Mouse (Mus musculus) C2C12 (cell line): ENCODE measurements around the gene Zfp13. TPM values are rescaled to one million over a fixed set of nuclear protein-coding genes. Genes with fewer than 3 reads are reported as not detected.

Experiments used
- H3K27me3 ChIP-seq: one replicate; pipeline ENCODE4 v1.6.1; 2011; ENCODE audit not compliant: control insufficient read depth, insufficient read depth, insufficient read length
- H3K36me3 ChIP-seq: one replicate; pipeline ENCODE4 v1.6.1; 2011; ENCODE audit not compliant: control insufficient read depth, insufficient read depth
- H3K4me3 ChIP-seq: one replicate; pipeline ENCODE4 v1.5.1; 2011; ENCODE audit warnings: mild to moderate bottlenecking, control low read depth; ENCODE audit not compliant: poor library complexity, insufficient read depth, severe bottlenecking
- H3K79me2 ChIP-seq: one replicate; pipeline ENCODE4 v1.6.1; 2011; ENCODE audit not compliant: control insufficient read depth, insufficient read depth
- H3K79me3 ChIP-seq: one replicate; pipeline ENCODE4 v1.6.1; 2011; ENCODE audit warnings: low read depth, control low read depth
- H3ac ChIP-seq: one replicate; pipeline ENCODE3; 2011; ENCODE audit warnings: low read depth; ENCODE audit not compliant: control insufficient read depth, insufficient read length
- CEBPB ChIP-seq: IDR thresholded peaks from one replicate; pipeline ENCODE4 v1.6.1; 2011; ENCODE audit warnings: low read depth, mild to moderate bottlenecking, control low read depth, moderate library complexity
- CTCF ChIP-seq: IDR thresholded peaks from one replicate; pipeline ENCODE4 v1.5.1; 2011; ENCODE audit not compliant: control insufficient read depth, insufficient read depth, insufficient read length
- FOSL1 ChIP-seq: IDR thresholded peaks from one replicate; pipeline ENCODE4 v1.8.0; 2011; ENCODE audit warnings: mild to moderate bottlenecking, low read length; ENCODE audit not compliant: poor library complexity, insufficient read depth, severe bottlenecking
- MAX ChIP-seq: IDR thresholded peaks from one replicate; pipeline ENCODE4 v1.6.1; 2011; ENCODE audit warnings: mild to moderate bottlenecking, control low read depth
- MYOD1 ChIP-seq: IDR thresholded peaks from one replicate; pipeline ENCODE4 v1.6.1; 2011; ENCODE audit warnings: low read depth; ENCODE audit not compliant: control insufficient read depth, insufficient read length
- MYOG ChIP-seq: IDR thresholded peaks from one replicate; pipeline ENCODE4 v1.6.1; 2011; ENCODE audit not compliant: control insufficient read depth, insufficient read length; ENCODE audit errors: extremely low read depth
- USF1 ChIP-seq: IDR thresholded peaks from one replicate; pipeline ENCODE4 v1.6.1; 2011; ENCODE audit warnings: low read depth, mild to moderate bottlenecking, control low read depth, moderate library complexity
- polyA plus RNA-seq: library from polyadenylated mRNA; unstranded; fragments of >200 nt; fragmentation: generic; extraction: Trizol; gene quantifications from one replicate; pipeline ENCODE4 v1.2.1, GENCODE M21; 2012; ENCODE audit warnings: missing spikeins

The Zfp13 gene
- polyA plus RNA-seq, 1 experiment, result 5.2 TPM

DNA sequence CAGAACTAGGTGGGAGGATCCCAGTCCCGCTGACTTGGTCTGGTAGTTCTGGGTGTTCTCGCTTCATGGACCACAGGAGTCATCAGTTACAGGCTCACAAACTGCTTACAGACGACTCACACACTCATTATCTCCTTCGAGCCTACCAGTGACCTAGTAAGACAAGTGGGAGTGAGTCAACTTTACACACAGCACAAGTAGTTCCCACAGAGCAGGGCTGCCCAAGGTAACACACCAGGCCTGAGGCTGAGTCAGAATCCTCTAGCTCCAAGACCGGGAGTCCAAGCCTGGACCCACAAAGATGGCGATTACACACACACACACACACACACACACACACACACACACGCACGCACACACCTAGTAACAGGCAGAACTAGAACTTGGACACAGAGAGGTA lies 14.5 kb downstream of the Zfp13 start:
- Histone ChIP-seq H3K4me3 (no peak overlapping the region), H3K27me3 (no peaks in the 10 kb centered on the region), H3K79me2 (no peaks in the 10 kb centered on the region), H3K36me3 (no peaks in the 10 kb centered on the region), H3ac (no peak overlapping the region), H3K79me3 (no peaks in the 10 kb centered on the region)
- no peak for TF ChIP-seq MYOG
- no peak for TF ChIP-seq MYOD1
- no peak for TF ChIP-seq USF1
- no peak for TF ChIP-seq FOSL1
- no peak for TF ChIP-seq CEBPB
- no peak for TF ChIP-seq CTCF
- TF ChIP-seq MAX, result no peak

DNA sequence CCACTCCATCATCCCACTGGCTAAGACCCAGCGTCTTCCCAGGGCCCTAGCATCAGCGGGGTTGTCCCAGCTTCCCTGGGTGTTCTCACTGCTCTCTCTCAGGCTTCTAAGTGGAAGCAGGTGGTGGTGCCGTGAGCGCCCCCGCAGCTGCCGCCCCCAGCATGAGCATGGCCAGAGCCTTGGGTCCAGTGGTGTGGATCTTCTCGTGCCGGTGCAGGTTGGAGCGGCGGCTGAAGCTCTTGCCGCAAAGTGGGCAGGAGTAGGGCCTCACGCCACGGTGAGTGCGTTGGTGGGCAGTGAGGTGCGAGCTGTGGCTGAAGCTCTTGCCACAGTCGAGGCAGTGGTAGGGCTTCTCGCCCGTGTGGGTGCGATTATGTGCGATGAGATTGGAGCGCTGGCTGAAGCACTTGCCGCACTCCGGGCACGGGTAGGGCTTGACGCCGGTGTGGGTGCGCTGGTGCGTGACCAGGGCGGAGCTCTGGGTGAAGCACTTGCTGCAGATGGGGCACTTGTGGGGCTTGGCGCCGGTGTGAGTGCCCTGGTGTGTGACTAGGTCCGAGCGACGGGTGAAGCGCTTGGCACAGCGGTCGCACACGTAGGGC lies 23.2 kb downstream of the Zfp13 start:
- TF ChIP-seq MYOD1, result no peak
- TF ChIP-seq USF1, result no peak
- no peak for TF ChIP-seq CEBPB
- no peak for TF ChIP-seq CTCF
- no peak for TF ChIP-seq MAX
- TF ChIP-seq FOSL1, result no peak
- no peak for TF ChIP-seq MYOG
- H3K36me3 ChIP-seq, result no peaks in the 10 kb centered on the region
- no peak overlapping the region for H3K4me3 ChIP-seq
- H3K27me3 ChIP-seq, result no peaks in the 10 kb centered on the region
- H3K79me2 ChIP-seq, result no peaks in the 10 kb centered on the region
- no peaks in the 10 kb centered on the region for H3K79me3 ChIP-seq
- no peak overlapping the region for H3ac ChIP-seq

DNA sequence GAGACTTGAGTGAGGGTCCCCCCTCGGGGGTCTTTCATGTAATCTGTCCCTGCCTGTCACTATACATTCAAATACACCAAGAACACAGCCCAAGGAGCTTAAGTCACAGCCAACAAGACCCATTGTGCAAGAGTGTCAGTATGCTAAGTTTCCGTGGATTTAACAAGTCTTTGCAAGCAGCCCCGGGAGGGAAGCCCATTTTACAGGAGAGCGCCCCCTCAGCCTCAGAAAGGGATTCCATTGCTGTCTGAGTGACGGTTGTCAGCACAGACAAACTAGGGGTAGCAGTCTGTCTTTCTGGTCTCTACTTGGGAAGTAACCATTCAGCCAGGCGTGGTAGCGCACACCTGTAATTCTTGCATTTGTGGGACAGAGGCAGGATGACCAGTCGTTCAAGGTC lies 25.2 kb downstream of the Zfp13 start:
- TF ChIP-seq FOSL1 (no peak), CEBPB (no peak), USF1 (no peak), CTCF (no peak), MYOG (no peak), MAX (no peak), MYOD1 (no peak)
- no peak overlapping the region for H3ac ChIP-seq
- H3K79me3 ChIP-seq, result no peaks in the 10 kb centered on the region
- no peaks in the 10 kb centered on the region for H3K79me2 ChIP-seq
- H3K4me3 ChIP-seq, result no peak overlapping the region
- no peaks in the 10 kb centered on the region for H3K27me3 ChIP-seq
- no peaks in the 10 kb centered on the region for H3K36me3 ChIP-seq

DNA sequence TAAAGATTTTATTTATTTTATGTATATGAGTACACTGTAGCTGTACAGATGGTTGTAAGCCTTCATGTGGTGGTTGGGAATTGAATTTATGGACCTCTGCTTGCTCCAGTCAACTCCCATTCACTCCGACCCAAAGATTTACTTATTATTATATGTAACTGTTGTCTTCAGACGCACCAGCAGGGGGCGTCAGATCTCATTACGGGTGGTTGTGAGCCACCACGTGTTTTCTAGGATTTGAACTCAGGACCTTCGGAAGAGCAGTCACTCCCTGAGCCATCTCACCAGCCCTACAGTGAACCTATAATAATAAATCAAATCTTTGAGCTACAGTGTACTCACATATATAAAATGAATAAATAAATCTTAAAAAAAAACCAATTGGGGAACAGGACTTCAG lies 27.2 kb downstream of the Zfp13 start:
- Histone ChIP-seq H3ac (no peak overlapping the region), H3K79me3 (no peaks in the 10 kb centered on the region), H3K79me2 (no peaks in the 10 kb centered on the region), H3K27me3 (no peaks in the 10 kb centered on the region), H3K4me3 (no peak overlapping the region), H3K36me3 (no peaks in the 10 kb centered on the region)
- TF ChIP-seq MYOD1, result no peak
- TF ChIP-seq MYOG, result no peak
- TF ChIP-seq FOSL1, result no peak
- TF ChIP-seq MAX, result no peak
- TF ChIP-seq CEBPB, result no peak
- no peak for TF ChIP-seq USF1
- no peak for TF ChIP-seq CTCF

DNA sequence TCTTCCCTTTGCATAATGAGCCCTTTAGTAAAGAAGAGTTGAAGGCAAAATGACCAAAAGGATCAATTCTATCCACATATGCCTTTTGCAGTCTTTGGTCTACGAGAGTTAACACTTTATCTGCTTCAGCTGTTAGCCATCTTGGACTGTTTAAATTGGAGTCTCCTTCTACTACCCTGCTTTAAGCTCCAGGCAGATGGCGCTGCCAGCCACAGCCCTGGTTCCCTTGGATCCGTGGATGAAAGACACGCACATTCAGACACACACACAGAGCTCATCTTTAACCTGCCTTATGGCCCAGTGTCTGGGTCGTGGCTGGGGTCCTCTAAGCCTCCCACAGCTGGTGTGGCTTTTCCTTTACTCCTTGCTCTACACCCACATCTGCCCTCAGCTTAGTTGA lies 28.2 kb downstream of the Zfp13 start:
- no peak overlapping the region for H3ac ChIP-seq
- no peaks in the 10 kb centered on the region for H3K79me2 ChIP-seq
- H3K27me3 ChIP-seq, result no peaks in the 10 kb centered on the region
- H3K36me3 ChIP-seq, result no peaks in the 10 kb centered on the region
- TF ChIP-seq CTCF (peak; percentile 11), CEBPB (no peak)
- H3K4me3 ChIP-seq, result no peak overlapping the region
- H3K79me3 ChIP-seq, result no peaks in the 10 kb centered on the region

DNA sequence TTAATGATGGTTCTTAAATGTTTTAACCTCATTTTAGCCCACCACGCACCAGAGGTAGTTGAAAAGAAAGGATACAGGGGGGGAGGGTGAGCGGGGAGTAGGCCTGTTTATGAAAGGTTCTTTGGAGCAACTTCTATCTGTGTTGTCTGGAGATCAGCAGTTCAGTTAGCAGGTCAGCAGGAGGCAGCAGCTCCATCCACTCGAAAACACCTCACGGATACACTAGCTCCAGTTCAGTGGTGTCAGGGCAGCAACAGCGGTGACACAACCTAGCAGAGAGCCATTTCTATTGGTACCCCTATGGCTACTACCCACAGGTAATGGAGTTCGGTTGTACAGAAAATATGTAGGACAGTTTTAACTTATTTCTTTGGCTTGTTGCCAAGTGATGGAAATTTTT lies 29.3 kb downstream of the Zfp13 start:
- no peaks in the 10 kb centered on the region for H3K27me3 ChIP-seq
- peak; percentile 51 for TF ChIP-seq CTCF
- TF ChIP-seq MYOD1, result no peak
- H3K79me3 ChIP-seq, result no peaks in the 10 kb centered on the region
- H3ac ChIP-seq, result no peak overlapping the region
- peaks cover 7% of the 10 kb centered on the region for H3K79me2 ChIP-seq
- no peaks in the 10 kb centered on the region for H3K36me3 ChIP-seq
- no peak overlapping the region for H3K4me3 ChIP-seq
